Mouse (Mus musculus) urinary bladder, postnatal 14 days (tissue): Measurements from ENCODE around the gene Tbc1d14.

Source experiments
- DNase-seq: peaks from one replicate; pipeline ENCODE4 v3.0.0; 2021; ENCODE audit warnings: low spot score

Gene Tbc1d14

DNA sequence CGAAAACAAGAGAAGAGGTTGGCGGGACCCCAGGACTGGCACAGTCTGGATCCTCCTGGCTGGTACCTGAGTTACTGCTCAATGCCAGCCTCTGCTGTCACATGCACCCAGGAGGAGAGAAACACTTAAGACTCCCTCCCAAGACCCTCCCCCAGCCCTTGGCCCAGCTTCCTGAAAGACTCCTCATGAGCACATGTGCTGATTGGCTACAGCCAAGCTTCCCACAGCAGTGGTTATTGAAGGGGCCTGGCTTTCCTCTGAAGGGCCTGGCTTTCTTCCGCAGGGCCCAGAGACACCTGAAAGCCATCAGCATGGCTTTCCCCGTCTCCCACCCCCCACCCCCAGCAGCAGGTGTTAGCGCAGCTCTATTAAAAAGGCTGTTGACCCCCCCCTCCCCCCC, at the start of gene Tbc1d14:
Gene Tbc1d14 (minus strand): TSS at position 101 of the 400 bp plus-strand sequence.
- no peak for DNase-seq

DNA sequence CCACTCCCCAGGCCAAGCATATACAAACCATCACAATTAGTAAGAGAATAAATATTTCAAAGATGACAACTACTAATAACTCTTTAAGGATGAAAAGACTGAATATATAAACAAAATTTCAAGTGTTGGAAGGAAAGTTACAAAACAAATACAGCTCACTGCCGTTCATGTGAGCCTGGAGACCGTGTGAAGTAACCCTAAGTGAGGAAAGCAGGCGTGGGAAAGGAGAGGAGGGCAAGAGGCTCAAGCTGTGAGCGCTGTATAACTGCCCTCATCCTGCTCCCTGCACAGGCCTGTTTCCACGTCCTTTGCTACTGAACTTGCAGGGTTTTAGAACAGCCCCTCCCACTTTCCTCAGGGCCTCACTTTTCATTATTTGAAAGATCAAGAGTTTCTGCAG, 32.5 kb upstream of the Tbc1d14 start:
- DNase-seq, result no peak

DNA sequence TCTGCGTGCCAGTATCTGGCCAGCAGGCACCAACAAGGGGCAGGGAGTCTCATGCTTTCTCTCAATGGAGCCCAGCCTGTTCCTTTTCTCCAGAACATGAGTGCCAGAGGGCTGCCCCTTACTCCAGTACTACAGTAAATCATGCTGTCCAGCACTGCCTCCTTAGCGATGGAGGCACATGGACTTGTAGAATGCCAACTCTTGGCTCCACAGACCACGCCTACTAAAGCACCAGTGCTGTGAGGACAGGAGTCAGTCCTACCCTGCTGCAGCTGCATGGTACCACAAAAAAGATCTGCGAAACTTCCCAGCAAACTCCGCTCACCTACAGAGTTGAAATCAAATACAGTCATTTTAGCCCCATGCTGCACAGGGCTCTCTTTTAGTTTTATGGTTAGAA, 30.6 kb upstream of the Tbc1d14 start:
- DNase-seq, result no peak

DNA sequence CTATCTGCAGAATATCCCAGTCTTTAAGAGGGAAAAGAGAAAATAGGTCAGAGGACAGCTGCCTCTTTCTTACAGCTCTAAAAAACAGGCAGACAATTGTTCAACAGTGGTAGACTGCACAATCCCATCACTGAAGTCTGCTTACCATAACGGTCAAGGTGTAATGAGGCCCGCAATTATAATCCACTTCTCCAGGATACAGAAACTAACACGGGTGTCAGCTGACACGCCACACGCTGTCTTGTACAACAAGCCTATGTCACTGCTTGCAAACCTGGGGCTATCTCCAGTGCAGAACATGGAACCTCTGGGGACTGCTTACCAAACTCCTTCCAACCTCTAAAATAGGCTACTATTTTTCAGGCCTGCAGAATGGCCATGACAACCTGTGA, 28.0 kb upstream of the Tbc1d14 start:
- DNase-seq, result no peak

DNA sequence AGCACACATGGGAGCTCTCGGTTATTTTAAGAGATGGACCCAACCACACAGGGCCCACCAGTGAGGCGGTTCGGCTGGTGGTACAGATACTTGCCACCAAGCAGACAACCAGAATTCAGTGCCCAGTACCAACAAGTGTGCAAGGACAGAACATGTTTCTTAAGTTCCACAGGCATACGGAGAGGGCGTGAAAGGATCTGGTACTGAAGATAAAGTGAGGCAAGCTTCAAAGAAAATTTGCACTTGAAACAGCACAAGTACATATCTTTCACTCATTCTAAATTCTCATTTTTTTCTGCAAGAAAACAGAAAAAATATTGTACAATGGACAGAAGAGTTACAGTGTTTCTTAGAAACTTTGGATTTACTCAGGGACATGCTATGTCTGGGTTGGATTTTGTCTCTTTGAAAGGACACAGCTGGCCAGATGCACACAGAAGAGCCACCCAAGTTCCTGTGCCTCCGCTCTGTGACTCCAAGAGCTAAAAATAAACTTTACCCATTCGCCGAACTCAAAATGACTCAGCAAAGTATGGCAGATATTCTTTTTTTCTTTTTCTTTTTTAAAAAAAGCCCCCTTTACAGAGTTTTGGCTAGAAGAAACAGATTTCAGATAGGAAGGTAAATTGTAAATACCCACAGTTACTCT, 27.5 kb upstream of the Tbc1d14 start:
- no peak for DNase-seq

DNA sequence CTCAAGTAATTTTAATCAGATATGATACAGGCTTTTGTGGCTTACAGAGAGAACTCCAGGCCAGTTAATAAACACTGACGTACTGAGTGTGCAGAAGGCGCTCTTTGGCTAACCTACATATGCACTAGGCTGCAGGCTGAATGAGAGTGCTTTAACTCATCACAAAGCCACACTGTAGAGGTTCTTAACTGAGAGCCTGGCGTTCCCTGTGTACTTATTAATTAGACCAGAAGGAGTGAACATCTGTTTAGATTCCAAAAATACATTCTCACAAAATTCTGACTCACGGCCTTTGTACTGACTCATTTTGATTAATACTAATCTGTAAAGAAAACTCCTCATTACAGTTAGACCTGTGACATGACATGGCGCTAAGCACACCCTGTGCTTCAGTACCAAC, 25.8 kb upstream of the Tbc1d14 start:
- DNase-seq, result no peak

DNA sequence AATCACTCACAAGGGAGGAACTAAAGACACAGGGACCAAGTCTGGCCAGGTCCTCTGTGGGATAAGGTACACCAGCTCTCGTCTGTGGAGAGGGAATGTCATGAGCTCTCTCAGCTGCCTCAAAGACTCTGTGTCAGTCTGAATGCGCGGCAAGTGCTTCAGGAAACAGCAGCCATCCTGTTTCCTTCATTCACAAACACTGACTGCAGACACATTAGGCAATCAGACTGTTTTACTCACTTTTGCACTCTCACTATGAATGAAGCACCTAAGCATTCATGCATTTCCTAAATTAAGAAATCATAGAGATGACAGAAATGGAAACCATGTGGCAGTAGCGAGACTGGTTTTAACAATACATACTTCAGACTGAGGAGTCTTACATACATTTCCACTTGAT, 25.3 kb upstream of the Tbc1d14 start:
- no peak for DNase-seq

DNA sequence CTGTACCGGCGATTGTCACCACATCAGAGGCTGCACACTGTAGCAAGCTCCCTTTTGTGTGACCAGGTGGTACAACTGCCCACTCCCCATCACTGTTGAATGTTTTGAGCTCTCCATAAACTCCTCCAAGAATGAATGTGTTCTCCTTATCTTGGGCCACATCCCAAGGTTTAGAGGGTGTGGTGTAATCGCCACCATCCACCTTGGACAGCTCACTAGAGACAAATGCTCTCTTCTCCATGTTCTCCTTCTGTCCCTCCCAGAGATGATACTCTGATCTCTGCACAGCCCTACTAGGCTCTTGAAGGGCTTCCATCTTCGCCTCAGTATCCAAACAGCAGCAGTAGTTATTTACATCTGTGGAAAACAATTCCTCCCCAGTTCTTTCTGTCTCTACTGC, 21.0 kb upstream of the Tbc1d14 start:
- no peak for DNase-seq

DNA sequence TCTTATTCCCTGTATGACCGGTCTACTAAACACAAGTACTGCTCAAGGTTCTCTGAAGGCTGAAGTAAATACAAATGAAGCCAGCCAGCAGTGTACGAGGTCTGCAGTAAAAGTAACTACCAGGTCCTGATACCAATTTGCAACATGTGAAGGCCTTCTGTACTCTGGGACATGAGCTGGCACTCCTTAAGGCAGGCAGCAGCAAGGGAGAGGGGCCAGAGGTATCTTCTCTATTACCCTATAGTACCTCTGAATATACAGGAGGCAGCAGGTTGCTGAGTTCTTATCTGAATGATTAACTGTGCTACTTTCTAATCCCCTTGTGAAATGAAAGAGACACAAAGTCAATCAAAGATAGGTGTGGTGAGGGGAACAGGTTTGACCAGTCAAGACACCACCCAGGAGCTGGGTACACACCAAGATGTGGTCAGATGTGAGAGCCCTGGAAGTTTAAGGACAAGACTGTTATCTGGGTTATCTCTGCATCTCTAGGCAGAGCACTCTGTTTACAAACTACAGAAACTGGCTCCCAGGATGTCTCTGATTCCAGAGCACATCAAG, 15.9 kb upstream of the Tbc1d14 start:
- no peak for DNase-seq

DNA sequence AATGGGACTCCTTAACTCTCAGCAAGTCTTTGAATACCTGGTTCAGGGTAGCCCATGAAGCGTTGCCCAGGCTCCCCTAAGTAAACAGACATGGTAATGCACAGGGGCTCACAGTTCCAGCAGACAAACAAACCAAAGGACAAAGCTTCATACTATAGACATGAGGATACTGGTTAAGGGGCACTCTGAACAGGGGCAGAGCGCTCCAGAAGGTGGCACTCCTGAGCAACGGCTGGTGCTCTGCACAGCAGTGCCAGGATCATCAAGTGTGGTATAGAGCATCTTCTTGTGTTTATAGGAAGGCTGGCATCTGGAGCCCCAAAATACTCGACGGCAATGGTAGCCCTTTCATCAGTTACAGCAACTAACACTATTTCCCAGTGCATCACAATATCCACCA, 10.0 kb upstream of the Tbc1d14 start:
- peak; percentile 52 for DNase-seq

DNA sequence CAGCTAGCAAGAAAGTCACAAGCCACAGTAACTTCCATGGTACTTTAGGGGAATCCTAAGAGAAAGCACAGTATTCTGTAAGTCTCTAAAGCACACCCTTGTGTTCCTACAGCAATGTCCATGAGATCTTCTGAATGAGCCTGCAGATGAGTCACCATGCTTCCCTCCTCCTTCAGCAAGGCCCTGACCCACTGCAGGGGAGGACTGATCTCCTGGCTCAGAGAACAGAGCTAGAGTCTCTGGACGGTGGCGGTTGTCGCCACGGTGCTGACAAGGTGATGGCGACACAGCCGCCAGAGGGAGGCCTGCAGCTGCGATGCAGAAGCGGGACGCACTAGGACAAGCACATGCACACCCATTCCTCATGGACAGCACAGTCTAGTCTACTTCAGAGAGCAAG, 9.0 kb upstream of the Tbc1d14 start:
- DNase-seq, result no peak

DNA sequence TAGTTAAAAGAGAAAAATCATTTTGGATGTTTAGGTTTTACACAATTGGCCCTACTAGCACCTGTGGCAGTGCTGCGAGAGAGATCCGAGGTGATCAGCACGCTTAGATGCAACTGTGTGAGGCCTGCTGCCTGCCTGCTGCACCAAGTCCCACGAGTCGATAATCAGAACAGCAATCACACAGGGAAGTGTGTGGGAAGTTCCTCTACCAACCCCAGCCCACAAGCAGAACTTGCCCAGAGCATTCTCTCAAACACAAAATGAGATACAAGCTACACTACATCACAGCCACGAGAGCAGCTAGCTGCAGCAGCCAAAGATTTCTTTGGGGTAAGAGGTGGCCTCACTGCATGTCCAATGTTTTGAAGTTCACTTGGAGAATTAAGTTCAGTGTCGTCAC, 8.4 kb upstream of the Tbc1d14 start:
- DNase-seq, result no peak

DNA sequence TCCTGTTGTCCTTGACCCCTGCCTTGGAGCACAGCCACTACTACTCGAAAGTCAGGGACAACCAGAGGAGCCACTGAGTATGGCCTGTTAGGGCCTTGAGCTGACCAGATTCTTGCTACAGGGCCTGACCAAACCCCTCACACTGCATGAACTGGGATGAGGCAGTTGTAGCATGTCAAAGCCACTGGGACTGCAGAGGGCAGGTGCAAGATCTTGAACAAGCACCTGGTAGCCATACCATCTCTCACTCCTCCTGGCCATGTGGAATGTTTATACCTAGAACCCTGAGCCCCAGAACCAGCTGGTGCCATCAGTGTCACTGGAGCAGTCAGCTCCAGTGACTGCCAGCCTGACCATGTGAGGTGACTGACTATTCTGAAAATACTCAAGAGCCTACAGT, 5.8 kb upstream of the Tbc1d14 start:
- no peak for DNase-seq

DNA sequence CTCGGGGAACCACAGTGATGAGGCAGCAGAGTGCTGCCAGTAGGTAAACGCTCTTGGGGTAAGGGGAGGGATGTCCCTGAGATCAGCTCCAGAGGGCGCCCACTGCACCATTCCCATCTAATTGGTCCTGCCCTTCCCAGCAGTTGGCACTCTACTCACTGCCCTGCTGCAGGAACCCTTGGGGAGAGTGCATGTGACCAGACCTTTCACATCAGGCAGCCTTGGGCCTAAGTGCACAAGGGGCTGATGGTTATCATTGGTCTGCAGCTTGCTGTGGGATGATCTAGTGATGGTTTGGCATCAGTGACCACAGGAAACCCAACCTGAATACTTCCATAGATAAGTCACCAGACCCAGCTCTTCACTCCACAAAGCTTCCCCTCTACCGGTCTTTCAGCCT, 4.6 kb upstream of the Tbc1d14 start:
- peak; percentile 20 for DNase-seq

DNA sequence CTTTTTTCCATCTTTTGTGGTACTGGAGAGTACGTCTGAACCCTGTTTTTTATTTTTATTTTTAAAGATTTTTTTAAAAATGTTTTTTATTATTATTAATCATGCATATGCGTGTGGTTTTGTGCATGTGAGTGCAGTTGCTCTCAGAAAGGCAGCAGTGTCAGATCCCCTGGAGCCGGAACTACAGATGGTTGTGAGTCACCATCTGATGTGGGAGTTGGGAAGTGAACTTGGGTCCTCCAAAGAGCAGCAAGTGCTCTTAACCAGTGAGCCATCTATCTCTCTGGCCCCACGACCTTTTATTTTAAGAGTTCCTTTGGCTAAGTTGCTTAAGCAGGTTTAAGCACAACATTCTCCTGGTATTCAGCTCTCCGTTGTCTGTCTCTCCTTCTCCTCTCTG, 3.1 kb upstream of the Tbc1d14 start:
- DNase-seq, result no peak

DNA sequence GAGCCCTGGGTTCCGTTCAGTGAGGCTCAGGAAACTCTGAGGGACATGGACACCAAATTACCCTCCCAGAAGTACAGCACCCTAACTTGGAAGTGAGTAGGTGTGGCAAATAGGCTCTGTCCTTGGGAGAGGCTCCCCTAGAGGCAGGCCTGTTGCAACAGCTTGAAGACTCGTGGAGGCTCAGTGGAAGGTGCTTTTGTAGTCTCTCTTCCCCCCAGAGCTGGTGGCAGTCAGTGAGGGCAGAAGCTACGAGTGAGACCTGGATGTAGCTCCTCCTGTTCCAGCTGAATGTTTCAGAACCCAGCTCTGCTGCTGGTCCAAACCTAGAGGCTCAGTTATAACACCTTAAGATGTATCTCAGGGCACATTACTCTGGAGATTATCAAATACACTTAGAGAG, 2.0 kb upstream of the Tbc1d14 start:
- no peak for DNase-seq

DNA sequence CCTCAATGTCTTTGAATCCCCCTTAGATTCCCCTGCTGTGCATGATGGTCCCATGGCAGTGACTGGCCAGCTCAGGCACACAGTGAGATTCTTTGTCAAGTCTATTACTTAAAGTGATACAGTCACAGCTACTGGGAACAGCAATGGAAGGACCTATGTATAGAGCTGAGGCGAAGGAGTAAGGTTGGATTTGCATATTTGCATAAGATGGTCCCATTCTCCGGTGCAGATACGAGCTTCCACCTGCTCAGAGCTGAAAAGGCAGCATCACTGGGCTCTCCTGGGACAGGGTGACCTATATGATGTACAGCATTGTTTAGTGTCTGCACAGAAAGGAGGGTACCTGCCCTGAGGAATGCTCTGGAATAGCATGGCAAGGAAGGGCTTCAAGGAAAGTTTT, 1.3 kb upstream of the Tbc1d14 start:
- DNase-seq, result no peak

DNA sequence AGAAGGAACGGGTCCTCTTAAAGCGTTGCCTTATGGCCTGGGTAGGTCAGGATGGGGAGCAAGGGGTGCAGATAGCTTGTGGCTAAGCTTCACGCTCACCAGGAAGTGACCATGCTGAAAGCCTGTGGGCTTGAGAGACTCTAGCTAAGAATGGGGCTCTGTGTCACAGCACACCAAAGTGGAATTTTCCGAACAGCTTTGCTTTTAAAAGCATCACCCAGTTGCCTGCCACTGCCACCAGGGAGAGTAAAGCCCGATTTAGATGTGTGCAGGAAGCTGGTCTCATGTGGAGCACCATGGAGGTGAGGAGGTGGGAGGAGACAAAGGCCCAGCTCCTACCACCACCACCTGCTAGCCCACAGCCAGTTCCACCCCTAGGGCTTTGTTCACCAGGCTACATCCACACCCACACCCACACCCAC, 2.6 kb downstream of the Tbc1d14 start:
- no peak for DNase-seq

DNA sequence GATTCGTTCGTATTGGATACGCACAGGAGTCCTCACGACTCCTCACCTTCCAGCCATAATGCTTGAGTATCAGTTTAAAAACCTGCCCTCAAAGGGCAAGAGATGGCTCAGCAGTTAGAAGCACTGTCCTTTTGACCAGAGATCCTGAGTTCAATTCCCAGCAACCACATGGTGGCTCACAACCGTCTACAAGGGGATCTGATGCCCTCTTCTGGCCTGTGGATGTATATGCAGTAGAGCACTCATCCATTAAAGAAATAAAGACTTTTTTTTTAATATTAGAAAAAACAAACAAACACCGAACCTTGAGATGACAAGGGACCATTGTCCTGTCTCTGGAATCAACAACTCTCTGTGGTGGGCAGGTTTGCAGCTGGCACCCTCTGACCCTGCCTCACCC, 8.8 kb downstream of the Tbc1d14 start:
- DNase-seq, result no peak

DNA sequence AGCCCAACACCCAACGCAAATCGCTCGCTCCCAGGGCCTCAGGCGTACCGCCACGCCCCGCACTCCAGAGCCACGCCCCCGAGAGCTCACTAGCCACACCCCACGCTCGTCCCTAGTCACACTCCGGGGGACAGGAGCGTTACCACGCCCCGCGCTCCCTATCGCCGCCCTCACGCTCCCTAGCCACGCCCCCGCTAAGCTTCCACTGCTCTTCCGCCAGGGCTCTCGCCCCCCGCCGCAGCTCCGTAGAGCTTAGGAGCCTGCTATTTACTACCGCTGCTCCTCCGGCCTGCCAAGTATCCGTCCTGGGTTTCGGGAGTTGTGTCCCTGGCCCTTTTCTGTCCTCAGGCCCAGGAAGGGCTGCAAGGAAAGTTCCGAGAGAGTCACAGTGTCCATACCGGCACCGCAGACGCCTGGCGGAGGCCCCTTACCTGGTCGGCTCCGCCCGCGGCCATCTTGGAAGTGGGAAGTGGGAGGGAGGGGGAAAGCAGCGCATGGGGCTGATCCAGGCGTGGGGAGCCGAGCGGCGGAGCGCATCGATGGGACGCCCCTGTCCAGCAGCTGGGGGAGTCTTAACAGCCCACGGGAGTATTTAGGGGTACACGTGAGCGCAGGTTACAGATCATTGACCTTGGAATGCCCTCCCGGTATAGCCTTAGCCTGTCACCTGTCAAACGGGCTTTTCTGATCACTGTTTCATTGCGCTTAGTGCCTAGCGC, 11.0 kb downstream of the Tbc1d14 start:
- DNase-seq, result peak; percentile 100

DNA sequence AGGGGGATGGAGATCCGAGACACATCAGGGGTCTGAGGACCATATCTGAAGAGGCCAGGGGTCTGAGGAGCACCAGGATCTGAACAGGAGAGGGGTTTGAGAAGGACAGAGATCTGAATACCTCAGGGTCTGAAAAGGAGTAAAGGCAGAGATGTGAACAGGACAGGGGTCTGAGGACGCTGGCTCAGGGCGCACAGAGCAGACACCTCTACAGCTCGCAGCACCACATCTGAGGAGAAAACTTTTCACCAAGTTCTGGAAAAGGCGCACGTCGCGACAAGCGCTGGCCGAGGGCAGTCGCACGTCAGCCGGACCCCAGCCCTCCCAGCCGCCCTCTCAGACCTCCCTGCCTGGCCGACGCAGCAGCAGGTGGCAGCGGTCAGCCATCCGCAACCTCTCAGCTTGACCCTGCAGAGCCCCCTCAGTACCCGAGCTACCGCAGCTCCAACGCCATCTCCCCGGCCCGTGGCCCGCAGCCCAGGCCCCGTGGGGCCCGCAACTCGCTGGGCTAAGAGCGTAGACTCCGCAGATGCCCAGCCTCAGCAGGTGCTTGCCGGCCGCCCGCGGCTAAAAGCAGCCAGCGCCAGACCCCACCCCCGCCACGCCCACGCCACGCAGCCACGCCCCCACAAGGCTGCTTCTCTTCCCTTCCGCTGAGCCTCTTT, 11.7 kb downstream of the Tbc1d14 start:
- no peak for DNase-seq

DNA sequence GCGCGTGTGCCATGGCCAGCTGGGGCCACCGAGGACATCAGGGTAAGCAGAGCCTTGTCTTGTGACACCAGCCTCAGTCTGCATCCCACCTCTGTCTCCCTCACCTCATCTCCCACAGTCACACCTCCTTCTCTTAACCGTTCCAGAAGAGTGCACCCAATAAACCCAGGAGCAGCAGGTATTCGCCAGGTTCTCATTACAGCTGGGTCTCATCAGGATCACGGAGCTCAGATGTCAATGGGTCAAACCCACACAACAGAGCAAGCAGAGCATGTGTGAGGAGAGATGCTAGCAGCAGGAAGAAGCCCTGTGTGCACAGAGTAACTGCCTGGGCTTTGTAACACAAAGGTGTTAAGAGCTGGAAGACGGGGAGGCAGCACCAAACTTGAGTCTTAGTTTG, 13.1 kb downstream of the Tbc1d14 start:
- DNase-seq, result no peak

DNA sequence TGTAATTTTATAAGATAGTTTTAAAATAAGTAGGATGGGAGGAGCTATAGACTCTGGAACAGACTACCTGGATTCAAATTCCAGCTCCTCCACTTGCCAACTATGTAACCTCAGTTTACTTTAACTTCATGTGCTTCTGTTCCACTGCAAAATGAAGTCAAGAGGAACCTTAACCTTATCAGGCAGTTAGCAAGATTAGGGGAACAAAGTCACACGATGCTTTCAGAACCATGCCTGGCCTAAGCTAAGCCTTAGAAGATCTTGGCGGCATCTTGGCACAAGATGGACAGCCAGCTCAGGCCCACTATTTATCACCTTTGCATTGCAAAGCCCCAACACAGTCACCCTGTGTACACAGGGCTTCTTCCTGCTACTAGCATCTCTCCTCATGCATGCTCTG, 14.1 kb downstream of the Tbc1d14 start:
- no peak for DNase-seq
